Mouse (Mus musculus) adrenal gland, postnatal 14 days (tissue): ENCODE measurements around the gene E2f3. TPM values are rescaled to one million over a fixed set of nuclear protein-coding genes. Genes with fewer than 3 reads are reported as not detected.

Experiments used
- DNase-seq: peaks from one replicate; pipeline ENCODE4 v3.0.0; 2021; ENCODE audit warnings: mixed read lengths
- long read RNA-seq, 2 experiments: library from polyadenylated mRNA; stranded (forward); transcript quantifications; one replicate each; pipeline ENCODE4 v2.0.0; 2021
- total RNA-seq: library from RNA; stranded (reverse); gene quantifications from 2 replicates; pipeline ENCODE4 v1.2.3, GENCODE M21; 2021

The E2f3 gene
- 11.5 and 12.3 TPM in 2 replicates for total RNA-seq
- long read RNA-seq, experiment 1: 0 reads
- long read RNA-seq, experiment 2, full-length matches to known transcripts: 1 of 3 reads
- long read RNA-seq, experiment 2, partial matches to known transcripts: 0 of 3 reads
- long read RNA-seq, experiment 2, other reads (novel, unspliced or antisense): 2 of 3 reads

DNA sequence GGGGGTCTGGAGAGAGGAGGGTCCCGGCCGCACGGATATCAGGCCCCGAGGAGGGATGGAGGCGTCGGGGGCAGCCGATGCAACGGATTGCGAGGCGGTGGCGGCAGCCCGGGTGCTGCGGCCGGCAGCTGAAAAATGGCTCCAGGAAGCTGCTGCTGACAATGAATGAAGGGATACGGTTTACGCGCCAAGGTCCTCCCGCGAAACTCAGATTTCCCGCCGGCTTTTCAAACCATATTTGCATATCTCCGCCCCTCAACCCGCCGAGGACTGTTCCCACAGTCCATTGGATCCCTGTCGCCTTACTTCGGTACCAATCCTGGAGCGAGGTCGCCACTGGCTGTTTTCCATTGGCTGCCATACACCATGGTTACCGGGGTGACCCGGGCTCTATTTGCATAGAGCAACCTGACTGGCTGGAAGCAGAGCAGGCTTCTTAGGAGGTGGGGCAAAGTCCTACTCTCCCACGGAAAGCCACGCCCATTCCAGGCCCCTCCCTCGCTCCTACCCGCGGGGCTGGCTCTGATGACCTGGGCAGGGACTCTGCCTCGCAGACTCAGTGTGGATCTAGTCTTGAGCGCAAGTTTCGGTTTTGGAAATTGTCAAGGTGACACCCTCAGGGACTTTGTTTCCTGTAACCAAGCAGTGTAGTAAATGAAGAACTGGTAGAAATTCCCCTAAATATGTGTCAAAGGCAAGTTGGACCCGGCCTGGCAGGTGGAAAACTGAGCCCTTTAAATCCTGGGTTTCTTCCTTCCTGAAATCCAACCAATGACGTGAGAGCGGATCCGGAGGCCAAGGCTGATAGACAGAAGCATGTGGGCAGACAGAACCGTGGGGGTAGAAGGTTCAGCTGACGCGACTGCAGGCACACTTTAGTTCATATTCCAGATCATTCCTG is at the start of gene E2f3:
Gene E2f3, minus strand, starts transcription at position 209 of the 901 bp plus-strand sequence.
- DNase-seq: peak; percentile 99

DNA sequence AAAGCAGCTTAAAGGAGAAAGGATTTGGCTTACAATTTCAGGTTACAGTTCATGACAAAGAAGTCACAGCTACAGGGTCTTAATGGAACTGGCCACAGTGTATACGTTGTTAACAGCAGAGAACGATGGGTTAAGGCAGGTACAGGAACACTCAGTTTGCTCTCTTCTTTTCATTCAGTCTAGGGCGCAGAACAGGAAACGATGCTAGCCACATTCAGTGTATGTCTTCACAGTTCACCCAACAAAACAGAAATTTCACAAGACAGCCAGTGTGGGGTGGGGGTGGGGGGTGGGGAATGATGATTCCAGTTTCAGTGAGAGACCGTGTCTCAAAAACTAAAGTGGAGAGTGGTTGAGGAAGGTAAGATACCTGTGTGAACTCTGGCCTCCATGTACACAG is 48.7 kb upstream of the E2f3 start:
- no peak for DNase-seq

DNA sequence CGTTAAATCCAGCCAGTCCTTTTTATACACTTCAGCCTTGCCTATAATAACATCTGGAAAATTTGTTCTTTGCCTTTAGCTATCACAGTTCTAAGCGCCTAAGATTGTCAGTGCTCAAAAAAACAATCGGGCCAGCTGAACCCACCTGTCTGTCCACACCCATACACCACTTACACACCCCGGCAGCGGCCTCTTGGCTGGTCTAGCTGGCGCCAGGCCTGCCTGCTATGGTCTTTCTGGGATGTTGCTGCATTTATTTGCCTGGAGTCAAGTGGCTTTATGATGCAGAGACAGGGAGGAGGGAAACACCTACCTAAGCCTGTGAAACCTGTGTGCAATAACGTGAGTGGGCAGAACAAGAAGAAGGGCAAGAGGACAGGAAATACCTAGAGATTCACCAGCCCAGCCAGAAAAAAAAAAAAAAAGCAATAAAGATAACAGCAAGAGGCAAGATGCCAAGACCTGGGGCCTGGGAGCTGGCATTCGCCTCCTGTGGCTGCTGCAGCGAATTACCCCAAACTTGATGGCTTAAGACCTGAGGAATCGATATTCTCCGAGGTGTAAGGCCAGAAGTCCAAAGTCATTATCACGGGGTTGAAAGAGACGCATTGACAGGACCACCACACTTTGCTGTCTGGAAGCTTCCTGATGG is 45.9 kb upstream of the E2f3 start:
- DNase-seq: peak; percentile 58

DNA sequence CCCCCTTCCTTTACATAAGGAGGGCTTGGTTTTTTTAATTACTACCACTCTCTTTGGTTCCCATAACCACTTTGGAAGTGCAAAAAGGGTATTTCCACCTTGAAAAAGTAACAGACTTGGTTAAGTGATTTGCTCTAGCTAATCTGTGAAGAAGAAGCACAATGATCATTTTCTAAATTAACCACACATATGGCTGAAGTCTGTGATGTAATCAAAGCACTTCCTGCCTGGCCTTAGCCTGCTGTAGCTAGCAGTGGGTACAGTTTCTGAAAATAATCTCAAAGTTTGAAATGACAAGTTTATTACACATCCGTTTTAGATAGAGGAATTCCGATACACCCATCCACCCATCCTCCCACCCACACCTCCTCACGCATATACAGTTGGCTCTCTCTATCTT is 42.0 kb upstream of the E2f3 start:
- no peak for DNase-seq

DNA sequence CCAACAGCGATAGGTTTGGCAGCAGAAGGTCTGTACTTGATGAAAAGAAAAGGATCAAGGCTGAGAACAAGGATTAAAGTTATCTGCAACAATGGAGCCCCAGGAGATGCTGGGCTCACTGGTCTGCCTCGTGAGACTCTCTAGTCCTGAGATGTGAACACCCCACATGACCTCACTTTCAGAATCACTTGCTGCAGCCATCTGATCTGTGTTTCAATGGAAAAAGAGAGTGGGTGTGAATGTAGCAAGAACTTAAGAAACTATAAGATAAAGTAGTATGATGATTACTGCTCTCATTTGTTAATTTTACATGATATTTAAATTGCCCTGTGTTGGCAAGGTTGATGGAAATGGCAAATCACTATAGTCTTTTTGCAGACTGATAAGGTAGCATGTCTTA is 36.6 kb upstream of the E2f3 start:
- no peak for DNase-seq

DNA sequence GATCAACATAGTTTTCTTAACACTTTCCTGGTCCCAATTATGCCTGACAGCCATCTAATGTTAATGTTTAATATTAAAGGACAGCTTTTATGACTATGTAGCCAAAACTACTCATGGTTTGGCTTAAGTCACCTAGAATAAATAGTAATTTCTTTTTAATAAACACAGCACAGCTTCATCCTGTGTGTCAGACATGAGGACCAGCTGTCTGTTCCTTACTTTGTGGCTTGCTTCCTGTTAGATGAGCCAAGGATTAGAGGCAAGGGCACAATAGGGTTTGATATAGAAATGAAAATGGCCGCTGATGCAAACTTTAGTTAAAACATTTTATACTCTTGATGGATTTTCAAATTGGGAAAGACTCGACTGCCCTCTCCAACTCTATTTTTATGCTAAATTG is 32.7 kb upstream of the E2f3 start:
- no peak for DNase-seq

DNA sequence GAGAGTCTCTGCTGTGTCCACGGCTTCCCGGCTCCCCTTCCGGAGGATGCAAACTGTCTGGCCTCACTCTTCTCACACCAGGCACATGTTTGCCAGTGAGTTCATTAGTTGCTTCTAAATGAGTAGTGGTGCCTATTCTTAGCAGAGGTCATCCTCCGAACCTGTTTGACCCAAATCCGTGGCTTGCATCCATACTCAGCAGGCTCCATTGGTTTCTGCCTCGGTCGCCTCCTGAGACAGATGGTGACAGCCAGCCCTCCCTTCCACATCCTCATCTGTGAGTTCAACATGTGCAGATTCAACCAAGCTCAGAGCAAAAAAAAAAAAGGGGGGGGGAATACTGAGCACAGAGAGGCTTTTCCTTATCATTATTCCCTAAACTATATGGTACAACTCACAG is 31.7 kb upstream of the E2f3 start:
- no peak for DNase-seq

DNA sequence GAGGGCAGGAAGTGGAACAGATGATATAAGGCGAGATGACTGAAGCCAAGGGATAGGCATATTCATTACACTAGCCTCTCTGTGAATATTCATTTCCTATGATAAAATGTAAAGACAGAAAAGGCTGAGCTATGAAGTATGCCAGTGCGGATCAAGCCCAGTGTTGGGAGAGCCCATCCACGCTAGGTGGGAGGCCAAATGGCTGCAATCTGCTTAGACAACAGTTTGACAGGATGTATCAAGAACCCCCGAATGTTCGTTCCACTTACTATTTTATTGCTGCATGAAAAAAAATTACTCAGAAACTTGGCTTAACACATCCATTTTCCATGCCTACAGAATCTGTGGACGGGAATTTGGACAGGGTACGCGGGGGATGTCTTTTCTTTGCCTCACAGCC is 28.7 kb upstream of the E2f3 start:
- DNase-seq: no peak

DNA sequence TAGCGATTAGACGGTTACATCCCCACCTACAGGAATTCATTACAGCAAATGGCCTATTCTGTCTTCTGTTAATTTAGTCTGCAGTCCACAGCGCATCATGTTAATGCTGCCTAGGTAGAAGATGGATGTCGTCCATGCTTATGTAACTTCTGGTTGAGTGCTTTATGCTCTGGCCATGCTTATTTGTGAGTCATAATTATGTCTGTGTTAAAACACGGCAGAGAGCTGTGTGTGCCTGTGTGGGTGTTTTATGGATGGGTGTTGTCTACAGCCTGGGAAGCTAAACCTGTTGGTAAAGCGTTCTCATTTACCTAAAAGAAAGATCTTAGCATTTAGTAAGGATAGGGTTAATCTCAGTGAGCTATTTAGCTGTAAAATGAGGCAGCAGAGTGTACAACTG is 26.4 kb upstream of the E2f3 start:
- no peak for DNase-seq

DNA sequence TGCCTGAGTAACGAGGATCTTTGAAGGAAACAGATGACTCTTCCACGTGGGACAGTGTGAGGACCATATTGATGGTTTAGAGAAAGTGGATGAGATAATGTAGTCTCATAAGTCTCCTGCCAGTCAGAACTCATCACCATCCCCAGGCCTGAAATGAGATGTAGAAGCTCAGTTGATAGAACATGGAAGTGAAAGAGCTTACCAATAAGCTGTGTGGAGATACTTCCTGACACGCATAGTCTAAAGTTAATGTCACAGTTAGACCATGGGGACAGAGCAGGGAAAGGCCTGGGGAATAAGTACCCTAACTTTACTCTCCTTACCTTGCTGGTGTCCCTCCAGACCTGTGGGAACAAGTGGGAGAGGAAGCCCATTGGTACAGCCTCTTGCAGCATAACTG is 22.9 kb upstream of the E2f3 start:
- DNase-seq: no peak

DNA sequence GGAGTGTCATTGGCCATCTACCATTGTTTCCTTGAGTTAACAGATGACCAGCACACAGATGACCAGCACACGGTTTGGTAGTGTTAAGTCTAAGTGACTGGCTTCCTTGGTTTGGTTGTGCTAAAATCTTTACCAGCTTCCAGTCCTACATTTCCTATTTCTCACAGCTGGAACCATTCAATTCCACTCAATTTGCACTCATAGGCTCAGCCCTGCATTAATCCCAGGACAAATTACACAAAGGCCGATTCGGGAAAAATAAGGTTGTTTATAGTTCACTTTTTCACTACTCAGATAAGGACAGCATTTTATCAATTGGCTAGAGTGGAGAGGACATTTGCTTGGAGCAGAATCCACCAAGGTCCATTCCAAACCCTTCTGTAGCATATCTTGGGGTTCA is 19.6 kb upstream of the E2f3 start:
- DNase-seq: no peak

DNA sequence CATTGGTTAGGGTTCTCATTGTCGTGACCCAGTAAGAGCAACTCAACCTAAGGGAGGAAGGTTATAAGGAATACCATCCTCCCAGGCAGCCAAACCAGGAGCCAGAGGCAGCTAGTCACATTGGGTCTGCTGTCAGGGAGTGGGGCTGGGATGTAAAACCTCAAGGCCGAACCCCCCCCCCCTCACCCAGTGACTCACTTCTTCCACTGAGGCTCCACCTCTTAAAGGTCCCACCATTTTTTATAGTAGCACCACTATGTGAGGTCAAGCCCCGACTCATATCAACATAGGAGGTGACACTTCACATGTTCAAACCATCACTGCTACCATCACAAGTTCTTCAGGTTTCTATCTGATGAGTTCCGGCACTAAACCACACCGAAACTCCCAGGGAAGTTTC is 19.0 kb upstream of the E2f3 start:
- DNase-seq: no peak

DNA sequence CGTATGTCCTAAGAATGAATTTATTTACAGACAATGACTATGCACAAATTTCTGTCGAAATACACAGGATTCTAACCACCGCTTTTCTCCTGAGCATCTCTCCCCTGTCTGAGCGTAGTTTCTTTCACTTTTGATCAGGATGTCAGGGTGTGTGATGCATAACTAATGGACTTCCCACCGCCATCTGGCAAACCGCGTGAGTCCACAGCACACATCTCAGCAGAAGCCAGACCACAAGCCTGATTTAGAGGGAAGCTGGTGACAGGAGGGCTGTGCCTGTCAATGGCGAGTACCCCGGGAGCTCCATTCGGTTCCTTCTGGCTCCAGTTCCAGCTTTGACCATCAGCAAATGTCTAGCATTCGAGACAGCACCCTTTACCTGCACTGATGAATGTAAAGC is 17.3 kb upstream of the E2f3 start:
- no peak for DNase-seq

DNA sequence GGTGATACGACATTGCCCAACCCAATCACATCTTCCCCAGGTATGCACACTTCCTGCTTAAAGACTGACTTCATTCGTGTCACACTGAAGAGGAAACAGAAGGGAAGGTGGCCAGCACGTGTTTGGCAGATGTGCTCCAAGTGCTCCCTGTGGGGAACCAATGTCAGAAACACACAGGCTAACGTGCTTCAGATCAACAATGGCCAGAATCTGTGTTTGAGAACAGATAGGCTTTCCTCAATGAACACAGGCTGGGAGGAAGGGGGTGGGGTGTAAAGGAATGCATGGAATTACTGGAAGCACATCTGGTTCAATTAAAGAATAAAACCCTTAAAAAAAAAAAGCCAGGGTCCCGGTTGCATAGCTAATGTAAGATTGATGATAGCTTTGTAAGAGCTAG is 15.2 kb upstream of the E2f3 start:
- DNase-seq: no peak

DNA sequence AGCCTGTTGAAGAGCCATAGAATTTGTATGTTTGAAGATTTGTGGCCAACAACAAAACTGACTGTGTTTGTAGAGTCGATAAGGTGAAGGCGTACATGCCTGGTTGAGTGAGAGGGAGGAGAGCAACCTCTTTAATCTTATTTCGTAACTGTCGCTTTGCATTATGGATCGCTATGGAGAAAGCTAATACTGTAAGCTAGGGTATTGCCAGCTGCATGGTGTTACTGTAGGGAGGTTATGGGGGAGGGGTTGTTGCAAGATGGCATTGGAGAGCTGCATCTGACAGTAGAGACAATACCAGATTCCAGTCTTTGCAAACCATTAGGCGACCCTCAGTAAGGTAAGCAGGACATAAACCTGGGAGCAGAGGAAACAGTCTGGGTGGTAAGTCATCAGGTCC is 2.1 kb upstream of the E2f3 start:
- no peak for DNase-seq

DNA sequence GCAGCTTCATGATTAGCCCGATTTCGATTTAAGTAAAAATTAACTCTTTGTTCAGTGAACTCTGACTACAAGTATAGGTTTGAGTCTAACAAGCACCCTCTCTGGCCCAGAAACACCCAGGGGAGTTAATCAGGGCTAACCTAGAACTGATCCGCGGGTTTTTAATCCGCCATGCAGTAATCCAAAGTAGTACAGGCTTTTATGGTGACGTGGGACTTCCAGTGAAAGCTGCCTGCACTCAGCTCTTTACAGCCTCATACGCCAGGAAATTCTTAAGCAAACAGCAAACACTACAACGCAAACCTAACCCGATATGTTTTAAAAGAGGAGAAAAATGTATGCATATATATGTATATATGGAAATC is 875 bp upstream of the E2f3 start:
- no peak for DNase-seq

DNA sequence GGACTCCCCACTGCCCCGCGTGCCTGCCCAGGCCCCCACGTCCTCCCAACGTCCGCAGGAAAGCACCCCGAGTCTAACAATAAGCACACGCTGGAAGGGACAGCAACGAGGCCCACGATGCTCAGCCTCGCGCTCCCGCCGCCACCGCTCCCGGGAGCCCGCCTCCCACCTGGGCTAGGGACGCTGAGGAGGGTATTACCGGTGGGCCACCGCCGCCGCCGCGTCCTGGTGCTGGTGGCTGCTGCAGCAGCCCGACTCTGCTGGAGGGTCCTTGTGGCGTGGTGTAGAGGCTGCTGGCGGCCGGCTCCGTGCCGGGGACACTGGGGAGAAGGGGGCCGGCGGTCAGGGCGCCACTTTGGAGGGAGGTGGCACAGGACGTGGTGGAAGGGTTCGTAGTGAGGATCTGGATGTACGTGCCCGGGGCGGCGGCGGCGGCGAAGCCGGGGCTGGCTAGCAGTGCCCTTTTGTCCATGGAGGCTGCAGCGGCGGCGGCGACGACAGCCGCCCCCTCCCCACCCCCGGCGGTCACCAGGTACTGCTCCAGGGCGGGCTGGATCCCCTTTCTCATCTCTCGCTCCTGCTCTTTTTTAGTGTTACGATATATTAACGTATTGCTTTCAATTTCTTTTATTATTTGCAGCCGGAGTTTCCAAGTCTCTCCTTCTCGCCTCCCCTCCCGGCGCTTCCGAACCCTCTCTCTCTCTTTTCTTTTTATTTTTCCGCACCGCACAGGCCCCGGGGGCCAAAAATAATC is 585 bp downstream of the E2f3 start:
- peak; percentile 58 for DNase-seq

DNA sequence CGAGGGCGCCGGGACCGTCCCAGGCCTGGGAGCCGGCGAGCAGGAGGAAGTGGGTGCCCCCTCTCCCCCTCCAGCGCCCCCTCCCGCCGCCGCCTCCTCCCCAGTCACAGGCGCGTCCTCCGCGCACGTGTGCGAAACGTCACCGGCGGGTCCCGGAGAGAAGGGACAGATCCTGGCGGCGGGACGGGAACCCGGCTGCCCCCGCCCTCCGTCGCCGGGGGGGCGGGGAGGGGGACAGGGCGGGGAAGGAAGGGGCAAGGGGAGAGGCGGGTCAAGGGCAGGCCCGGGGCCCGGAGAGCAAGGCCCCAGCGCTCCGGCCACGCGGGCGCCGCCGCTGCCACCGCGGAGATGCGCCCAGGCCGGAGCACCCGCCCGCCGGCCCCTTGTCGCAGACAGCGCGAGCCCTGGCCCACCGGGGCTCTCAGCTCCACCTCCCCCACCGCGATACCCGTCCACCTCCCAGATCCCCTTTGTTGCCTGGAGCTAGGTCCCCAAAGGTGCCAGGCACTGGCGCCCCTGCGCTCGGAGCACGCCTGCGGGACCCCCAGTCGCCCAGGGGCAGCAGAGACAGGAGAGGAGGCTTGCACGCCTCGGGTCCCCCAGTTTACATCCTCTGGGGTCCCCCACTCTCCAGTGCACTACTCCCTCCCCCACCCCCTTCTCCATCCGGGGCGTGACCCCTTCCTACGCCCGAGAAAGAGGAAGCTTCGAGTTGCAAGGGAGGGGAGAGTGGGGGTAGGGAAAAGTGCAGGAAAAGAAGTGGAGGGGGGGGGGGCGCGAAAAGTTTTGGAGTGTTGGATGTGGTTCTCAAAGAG is 1.4 kb downstream of the E2f3 start:
- DNase-seq: peak; percentile 93

DNA sequence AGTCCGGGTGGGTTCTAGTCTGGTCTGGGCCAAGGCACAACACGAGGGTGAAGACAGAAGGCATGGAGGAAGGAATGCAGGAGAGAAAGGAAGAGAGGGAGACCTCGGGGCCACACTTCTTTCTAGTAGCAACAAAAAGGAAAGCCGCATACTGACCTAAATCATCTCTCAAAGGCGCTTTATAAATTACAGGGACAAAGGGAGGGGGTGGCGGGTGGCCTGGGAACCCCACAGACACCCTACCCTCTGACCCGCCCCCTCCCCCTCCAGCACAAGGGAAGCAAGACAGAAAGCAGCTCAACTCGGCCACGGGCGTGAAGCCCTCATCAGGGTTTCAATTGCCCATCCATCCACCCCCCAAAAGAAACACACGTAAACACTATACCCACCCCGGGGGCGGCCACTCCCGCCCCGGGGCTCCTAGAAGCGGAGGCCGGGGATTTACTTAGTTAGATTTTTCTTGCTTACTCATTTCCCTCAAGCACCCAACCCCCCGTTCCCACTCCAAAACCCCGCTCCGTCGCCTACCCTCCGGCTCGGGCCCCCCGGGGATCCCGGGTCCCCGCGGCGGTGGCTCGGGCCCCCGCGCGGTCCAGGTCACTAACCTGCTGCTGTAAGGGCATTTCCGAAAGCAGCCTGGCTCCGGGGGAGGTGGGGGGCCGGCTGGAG is 2.2 kb downstream of the E2f3 start:
- DNase-seq: peak; percentile 37

DNA sequence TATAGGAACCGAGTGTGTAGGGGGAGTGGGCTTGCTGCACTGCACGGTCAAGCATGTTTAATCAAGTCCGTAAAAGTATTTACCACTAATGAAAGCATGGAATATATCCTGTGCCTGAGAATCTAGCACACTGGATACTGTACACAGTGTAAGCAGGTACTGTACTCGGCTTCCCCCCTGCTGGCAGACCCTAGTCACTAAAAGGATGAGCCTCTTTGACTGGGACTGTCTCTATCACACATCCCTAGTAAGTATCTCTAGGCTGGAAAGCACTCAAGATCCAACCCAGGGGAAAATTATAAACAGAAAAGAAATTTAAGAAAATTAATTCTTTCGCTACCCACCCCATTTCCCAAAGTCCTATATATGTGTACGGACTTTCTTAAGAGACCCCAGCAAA is 2.8 kb downstream of the E2f3 start:
- peak; percentile 51 for DNase-seq

DNA sequence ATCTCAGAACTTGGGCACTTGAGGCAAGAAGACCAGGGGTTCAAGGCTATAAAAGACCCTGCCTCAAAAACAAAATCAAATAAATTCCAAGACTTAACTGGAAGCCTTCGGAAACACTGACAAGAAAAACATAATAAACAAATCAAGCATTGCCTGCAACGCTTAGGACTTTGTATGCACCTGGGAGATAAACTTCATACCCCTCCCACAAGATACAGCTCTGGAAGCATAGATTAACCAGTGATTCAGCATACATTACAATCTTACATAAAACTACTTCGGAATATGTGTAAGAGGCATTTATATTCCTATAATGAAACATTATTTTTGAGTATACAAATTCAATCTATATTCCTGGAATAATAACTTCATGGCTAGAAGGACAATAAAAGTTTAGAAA is 3.5 kb downstream of the E2f3 start:
- no peak for DNase-seq
